Mouse (Mus musculus) neural tube, postnatal 0 days (tissue): Measurements from ENCODE around the gene Fibin. TPM values are rescaled to one million over a fixed set of nuclear protein-coding genes. Genes with fewer than 3 reads are reported as not detected.

Source experiments
- polyA plus RNA-seq: library from polyadenylated mRNA; unstranded; fragments of >200 nt; fragmentation: Nextera tagmentation; extraction: Ambion mirVana; gene quantifications from 2 replicates; pipeline ENCODE4 v1.2.1, GENCODE M21; 2015

Gene Fibin
- 18.2 and 21.2 TPM in 2 replicates for polyA plus RNA-seq

DNA sequence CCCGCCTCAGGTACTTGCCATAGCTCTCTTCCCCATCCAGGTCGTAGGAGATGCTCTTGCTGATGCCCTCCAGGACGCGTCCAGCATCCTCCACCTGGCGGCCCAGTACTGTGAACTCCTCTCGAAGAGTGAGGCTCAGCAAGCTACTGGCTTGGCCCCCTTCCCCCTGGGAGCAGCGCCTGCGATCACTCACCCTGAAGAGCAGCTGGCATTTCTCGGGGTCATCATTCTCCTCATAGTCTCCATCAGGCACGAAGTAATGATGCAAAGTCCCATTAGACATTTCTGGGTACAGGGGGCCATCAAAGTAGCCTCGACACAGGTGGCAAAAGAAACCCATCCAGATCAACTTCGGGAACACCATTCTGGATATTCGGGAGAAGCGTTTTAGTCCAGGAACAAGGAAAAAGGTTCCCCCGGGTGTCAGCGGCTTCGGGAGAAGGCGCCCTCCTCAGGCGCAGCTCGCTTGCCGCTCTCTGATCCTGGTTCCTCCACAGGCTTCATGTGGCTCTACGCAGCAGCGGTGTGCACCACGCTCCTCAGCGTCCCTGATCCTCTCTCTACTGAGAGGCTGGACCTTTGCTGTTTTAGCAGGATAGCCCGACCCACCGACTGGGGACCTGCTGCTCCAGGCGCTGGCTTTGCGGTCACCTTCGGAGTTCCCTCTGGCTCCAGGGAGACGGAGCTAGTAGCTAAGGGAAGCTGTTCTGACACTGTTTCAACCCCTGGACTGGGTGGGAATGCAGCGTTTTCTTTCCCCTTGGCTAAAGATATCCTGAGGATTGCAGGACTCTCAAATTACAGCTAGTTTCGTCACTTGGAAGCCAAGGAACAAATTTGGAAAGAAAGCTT is at the start of gene Fibin:
Fibin (minus strand) TSS at position 752 of the 852 bp plus-strand sequence.

DNA sequence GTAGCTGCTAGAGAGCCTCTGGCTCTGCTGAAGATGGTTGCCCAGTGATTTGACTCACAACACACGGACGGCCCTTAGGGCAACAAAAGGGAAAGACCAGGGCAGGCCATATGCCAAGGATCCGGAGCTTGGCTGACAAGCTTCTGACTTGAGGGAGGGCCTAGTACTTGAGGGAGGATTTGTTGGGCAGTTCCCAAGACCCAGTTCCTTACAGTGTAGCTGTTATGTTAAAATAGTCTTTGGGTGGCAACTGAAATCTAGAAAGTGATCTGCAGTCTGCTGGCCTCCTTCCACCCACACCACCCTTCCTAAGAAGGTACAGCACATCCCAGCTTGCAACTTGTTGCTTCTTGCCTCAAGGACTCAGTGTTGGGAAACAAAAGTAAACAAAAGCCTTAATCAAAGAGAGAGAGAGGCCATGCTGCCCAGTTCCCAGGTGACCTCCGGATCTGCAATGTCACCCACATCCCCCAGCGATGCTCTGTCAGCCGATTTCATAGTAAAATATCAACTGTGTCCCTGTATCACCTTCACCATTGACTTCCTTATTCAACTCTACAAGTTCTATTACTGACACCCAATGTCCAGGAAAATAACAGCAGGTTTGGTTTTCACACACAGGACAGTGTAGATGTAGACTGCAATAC is 48.4 kb downstream of the Fibin start, which contains the start of gene Bbox1:
Bbox1 (minus strand) TSS at position 52 of the 647 bp plus-strand sequence.

Other genes with a start within 250 kb of the Fibin start
- 2.3 and 3.1 TPM in 2 replicates for gene Bbox1, start 48.6 kb downstream of the Fibin start, polyA plus RNA-seq
- gene Slc5a12, start 234.1 kb upstream of the Fibin start, polyA plus RNA-seq, result not detected in 2 replicates